Mouse (Mus musculus) ES-E14 (cell line): Measurements from ENCODE around the gene Actn1.

Experiments
- CHD2 ChIP-seq: IDR thresholded peaks from 2 replicates; pipeline ENCODE4 v1.6.1; 2014; ENCODE audit warnings: mild to moderate bottlenecking, low read depth, low read length, inconsistent platforms
- ZC3H11A ChIP-seq: IDR thresholded peaks from 2 replicates; pipeline ENCODE4 v1.6.1; 2012; ENCODE audit warnings: low read depth, mild to moderate bottlenecking, inconsistent platforms, low read length, borderline replicate concordance
- ZNF384 ChIP-seq: IDR thresholded peaks from 2 replicates; pipeline ENCODE4 v1.6.1; 2012; ENCODE audit warnings: low read depth, low read length, inconsistent platforms

GRCm38 (mm10) chr12:80168736-80169135 is 91.4 kb downstream of the Actn1 start:
- TF ChIP-seq ZC3H11A (no peak), CHD2 (no peak), ZNF384 (no peak)
